Mouse (Mus musculus): Measurements from ENCODE around the gene Diaph2. TPM values are rescaled to one million over a fixed set of nuclear protein-coding genes. Genes with fewer than 3 reads are reported as not detected.
"Not testable (repeated sequence)": the region's sequence is repeated elsewhere in the genome, so short reads cannot be mapped to it uniquely, and the experiment has no call there.

The Diaph2 gene
- polyA plus RNA-seq, 1 experiment from 2014 or later: 6.4 TPM

DNA sequence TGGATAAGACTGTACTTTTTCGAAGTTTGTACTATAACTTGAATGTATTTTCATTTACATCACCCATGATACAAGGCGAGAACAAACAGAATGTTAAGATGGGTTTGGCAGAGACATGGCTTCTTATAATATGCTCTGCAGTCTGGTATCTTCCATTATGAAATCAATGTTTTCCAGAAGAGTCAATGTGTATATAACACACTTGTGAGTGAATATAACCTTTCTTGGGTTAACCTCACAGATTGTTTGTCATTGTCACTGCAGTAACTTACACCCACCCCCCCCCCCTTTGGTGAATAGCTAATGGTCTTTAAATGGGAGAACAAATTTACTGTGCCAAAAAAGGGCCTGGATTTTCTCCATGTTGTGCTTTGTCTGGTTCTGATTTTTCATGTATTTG, 13.1 kb downstream of the Diaph2 start:
- H3K4me1 ChIP-seq (replicated peaks): no peaks in the 10 kb centered on the region
- H3K9ac ChIP-seq: no peak overlapping the region
- no peak for ATAC-seq (ENCODE audit: insufficient number of reproducible peaks, low FRiP score)
- WGBS: 72% methylated on average over 2 of the region's 2 CpGs
- no peak overlapping the region for H3K4me3 ChIP-seq
- no peak overlapping the region for H3K27ac ChIP-seq (ENCODE audit: poor library complexity, severe bottlenecking)
- no peaks in the 10 kb centered on the region for H3K36me3 ChIP-seq
- H3K27me3 ChIP-seq (replicated peaks): no peaks in the 10 kb centered on the region
- no peak overlapping the region for H3K4me2 ChIP-seq
- no peaks in the 10 kb centered on the region for H3K9me3 ChIP-seq (replicated peaks)

- no peaks in the 10 kb centered on the region for H3K9me3 ChIP-seq (replicated peaks)
- H3K4me1 ChIP-seq (replicated peaks): no peaks in the 10 kb centered on the region
- no peak overlapping the region for H3K27ac ChIP-seq (ENCODE audit: poor library complexity, severe bottlenecking)
- 76% methylated on average over 2 of the region's 2 CpGs for WGBS
- no peaks in the 10 kb centered on the region for H3K27me3 ChIP-seq (replicated peaks)
- no peak overlapping the region for H3K4me3 ChIP-seq
- no peaks in the 10 kb centered on the region for H3K36me3 ChIP-seq
- no peak overlapping the region for H3K9ac ChIP-seq
- ATAC-seq (ENCODE audit: insufficient number of reproducible peaks, low FRiP score): no peak
- H3K4me2 ChIP-seq: no peak overlapping the region
Measured at GRCm38 (mm10) chrX:129765378-129765777, 15.8 kb downstream of the Diaph2 start.

DNA sequence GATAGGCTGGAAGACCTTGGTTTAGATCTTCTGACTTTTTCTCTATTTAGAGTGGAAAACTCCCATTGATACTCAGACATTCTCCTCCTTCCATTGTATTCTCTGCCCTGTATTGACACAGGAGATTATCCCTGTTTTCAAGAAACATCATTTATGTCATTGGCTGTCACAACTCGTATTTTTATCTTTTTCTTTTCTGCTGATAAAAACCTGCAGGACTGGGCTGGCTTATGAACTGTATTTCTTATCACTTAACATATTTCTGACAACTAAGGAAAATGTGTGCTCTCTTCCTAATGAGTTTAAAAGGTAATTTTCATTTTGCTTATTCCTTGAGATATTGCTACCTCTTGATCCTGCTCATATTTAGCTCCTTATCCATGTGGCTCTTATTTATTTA, 17.3 kb downstream of the Diaph2 start:
- Histone ChIP-seq H3K4me3 (no peak overlapping the region), H3K36me3 (no peaks in the 10 kb centered on the region), H3K9ac (no peak overlapping the region), H3K27ac (ENCODE audit: poor library complexity, severe bottlenecking) (no peak overlapping the region), H3K9me3 (replicated peaks) (no peaks in the 10 kb centered on the region), H3K27me3 (replicated peaks) (no peaks in the 10 kb centered on the region), H3K4me2 (no peak overlapping the region), H3K4me1 (replicated peaks) (no peaks in the 10 kb centered on the region)
- ATAC-seq (ENCODE audit: insufficient number of reproducible peaks, low FRiP score): no peak
- 28% methylated on average over 1 of the region's 1 CpGs for WGBS

DNA sequence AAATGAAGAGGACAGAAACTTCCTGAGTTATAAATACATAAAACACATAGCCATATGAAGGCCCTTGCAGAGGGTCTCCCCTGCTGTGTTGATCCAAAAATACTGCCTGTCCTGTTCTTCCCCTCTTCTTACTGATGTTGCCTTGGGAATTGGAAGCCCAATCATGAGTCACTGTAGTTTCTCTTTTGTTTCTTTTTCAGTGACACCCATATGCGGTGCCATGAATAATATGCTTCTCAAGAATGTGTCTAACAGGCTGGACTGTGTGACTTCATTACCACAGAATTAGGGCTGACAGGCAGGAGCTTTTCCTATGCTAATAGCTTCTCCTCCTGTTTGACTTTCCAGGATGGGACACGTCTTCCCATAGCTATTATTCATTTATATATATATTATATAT, 21.1 kb downstream of the Diaph2 start:
- H3K4me1 ChIP-seq (replicated peaks): no peaks in the 10 kb centered on the region
- no peaks in the 10 kb centered on the region for H3K36me3 ChIP-seq
- H3K9ac ChIP-seq: no peak overlapping the region
- ATAC-seq (ENCODE audit: insufficient number of reproducible peaks, low FRiP score): no peak
- H3K27ac ChIP-seq (ENCODE audit: poor library complexity, severe bottlenecking): no peak overlapping the region
- H3K27me3 ChIP-seq (replicated peaks): no peaks in the 10 kb centered on the region
- no peaks in the 10 kb centered on the region for H3K9me3 ChIP-seq (replicated peaks)
- no peak overlapping the region for H3K4me3 ChIP-seq
- 55% methylated on average over 2 of the region's 2 CpGs for WGBS
- no peak overlapping the region for H3K4me2 ChIP-seq

DNA sequence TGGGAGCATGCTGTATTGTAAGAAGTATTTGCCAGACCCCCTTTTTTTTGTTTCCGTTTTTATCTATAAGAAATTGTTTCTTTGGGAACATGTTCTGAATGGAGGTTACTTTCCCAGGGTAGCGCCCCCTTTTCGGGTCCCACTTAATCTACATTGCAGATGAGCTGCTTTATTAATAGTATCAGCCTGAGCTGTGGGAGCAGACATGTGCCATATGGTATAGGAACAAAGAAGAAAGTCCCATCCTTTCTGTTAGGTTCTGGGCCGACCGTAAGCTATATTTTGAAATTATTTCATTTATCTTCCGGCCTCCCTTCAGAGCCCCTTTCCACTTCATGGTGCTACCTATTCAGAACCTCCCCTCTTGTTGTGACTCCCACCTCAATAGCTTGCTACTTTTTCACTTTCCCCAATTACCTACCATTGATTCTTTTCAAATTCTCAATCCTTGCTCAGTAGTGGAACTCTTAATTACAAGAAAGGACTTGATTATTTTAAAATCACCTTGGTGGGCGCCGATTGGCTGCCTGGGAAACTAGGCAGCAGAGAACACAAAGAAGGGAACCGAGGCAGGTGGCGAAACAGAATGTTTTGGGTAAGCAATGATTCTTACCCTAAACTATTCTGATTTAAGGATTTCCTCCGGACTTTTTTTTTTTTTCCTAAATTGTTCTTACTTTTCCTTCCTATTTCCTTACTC, 24.2 kb downstream of the Diaph2 start:
- WGBS: 79% methylated on average over 11 of the region's 11 CpGs
- H3K36me3 ChIP-seq: no peaks in the 10 kb centered on the region
- H3K4me3 ChIP-seq: no peak overlapping the region
- no peaks in the 10 kb centered on the region for H3K4me1 ChIP-seq (replicated peaks)
- no peaks in the 10 kb centered on the region for H3K9me3 ChIP-seq (replicated peaks)
- ATAC-seq (ENCODE audit: insufficient number of reproducible peaks, low FRiP score): no peak
- H3K27ac ChIP-seq (ENCODE audit: poor library complexity, severe bottlenecking): no peak overlapping the region
- no peak overlapping the region for H3K9ac ChIP-seq
- H3K4me2 ChIP-seq: no peak overlapping the region
- no peaks in the 10 kb centered on the region for H3K27me3 ChIP-seq (replicated peaks)

GRCm38 (mm10) chrX:129774478-129774877, 24.9 kb downstream of the Diaph2 start:
- WGBS: 56% methylated on average over 3 of the region's 3 CpGs

DNA sequence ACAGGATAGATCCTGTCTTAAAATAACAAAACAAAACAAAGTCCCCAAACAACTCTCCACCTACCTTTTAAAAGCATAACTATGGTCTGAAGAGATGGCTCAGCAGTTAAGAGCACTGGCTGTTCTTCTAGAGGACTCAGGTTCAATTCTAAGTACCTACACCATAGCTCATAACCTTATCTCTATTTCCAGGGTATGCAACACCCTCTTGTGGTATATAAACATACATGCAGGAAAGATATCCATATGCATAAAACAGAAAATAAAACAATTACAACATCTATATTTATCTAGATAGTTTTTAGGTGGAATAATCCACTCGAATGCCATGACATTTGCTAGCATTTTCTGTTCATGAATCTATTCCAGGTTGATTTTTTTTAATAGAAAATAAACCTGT, 27.2 kb downstream of the Diaph2 start:
- H3K9ac ChIP-seq: no peak overlapping the region
- no peak overlapping the region for H3K4me2 ChIP-seq

More at GRCm38 (mm10) chrX:129774478-129774877, 24.9 kb downstream of the Diaph2 start:
- H3K27me3 ChIP-seq (replicated peaks): no peaks in the 10 kb centered on the region
- H3K9ac ChIP-seq: no peak overlapping the region
- H3K4me3 ChIP-seq: no peak overlapping the region
- no peaks in the 10 kb centered on the region for H3K36me3 ChIP-seq
- no peaks in the 10 kb centered on the region for H3K4me1 ChIP-seq (replicated peaks)
- H3K4me2 ChIP-seq: no peak overlapping the region
- H3K27ac ChIP-seq (ENCODE audit: poor library complexity, severe bottlenecking): no peak overlapping the region
- ATAC-seq (ENCODE audit: insufficient number of reproducible peaks, low FRiP score): no peak
- no peaks in the 10 kb centered on the region for H3K9me3 ChIP-seq (replicated peaks)

DNA sequence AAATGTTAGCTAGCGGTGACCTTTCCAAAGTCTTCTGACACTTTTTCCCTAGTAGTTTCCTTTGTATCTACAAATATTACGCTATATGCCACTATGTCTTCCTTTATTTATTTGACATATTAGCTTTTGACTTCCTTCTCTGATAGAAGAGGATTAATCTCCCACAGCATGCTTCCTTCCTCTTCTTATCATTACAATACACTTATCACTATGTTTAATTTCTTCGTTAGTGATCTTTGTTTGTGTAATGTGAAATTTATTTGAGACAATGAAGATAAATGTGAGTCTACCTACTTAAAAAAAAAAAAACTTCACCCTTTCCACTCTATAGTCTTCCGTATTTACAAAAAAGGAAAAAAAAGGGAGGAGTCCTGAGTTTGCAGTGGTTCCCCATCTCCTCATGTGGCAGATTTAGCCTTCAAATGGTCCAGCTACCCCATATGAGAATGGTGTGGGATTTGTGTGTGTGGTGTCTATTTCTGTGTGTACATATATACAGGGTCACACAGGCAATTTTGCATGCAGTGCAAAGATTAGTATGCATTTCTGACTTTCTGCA, 27.9 kb downstream of the Diaph2 start:
- Histone ChIP-seq H3K36me3 (no peaks in the 10 kb centered on the region), H3K27me3 (replicated peaks) (no peaks in the 10 kb centered on the region), H3K27ac (ENCODE audit: poor library complexity, severe bottlenecking) (no peak overlapping the region), H3K9me3 (replicated peaks) (no peaks in the 10 kb centered on the region), H3K4me3 (no peak overlapping the region), H3K4me2 (no peak overlapping the region), H3K9ac (no peak overlapping the region), H3K4me1 (replicated peaks) (no peaks in the 10 kb centered on the region)
- no peak for ATAC-seq (ENCODE audit: insufficient number of reproducible peaks, low FRiP score)
- WGBS: 74% methylated on average over 4 of the region's 4 CpGs

More for the DNA sequence above, 27.2 kb downstream of the Diaph2 start:
- Histone ChIP-seq H3K27ac (ENCODE audit: poor library complexity, severe bottlenecking) (no peak overlapping the region), H3K9me3 (replicated peaks) (no peaks in the 10 kb centered on the region), H3K4me3 (no peak overlapping the region), H3K27me3 (replicated peaks) (no peaks in the 10 kb centered on the region), H3K36me3 (no peaks in the 10 kb centered on the region), H3K4me1 (replicated peaks) (no peaks in the 10 kb centered on the region)
- ATAC-seq (ENCODE audit: insufficient number of reproducible peaks, low FRiP score): no peak
- WGBS: 69% methylated on average over 1 of the region's 1 CpGs

DNA sequence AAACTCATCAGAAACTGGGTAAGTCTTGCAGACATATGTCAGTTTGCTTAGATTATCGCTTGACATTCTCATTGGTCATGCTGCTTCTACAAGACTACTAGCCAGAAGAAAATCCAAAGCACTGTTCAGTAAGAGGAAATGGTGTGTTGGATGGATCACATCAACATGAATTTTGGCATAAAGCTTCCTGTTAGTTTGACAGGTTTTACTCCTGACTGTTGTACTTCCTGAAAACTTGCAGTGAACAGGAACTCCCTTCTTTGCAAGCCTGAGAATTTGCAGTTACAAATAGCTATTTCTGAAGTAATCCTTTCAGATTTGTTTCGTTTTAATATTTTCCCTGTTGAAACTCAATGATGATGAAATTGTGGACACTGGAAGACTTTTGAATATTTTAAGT, 32.3 kb downstream of the Diaph2 start:
- no peak overlapping the region for H3K27ac ChIP-seq (ENCODE audit: poor library complexity, severe bottlenecking)
- H3K4me1 ChIP-seq (replicated peaks): no peaks in the 10 kb centered on the region
- WGBS: 71% methylated on average over 2 of the region's 2 CpGs
- H3K9me3 ChIP-seq (replicated peaks): no peaks in the 10 kb centered on the region
- no peaks in the 10 kb centered on the region for H3K36me3 ChIP-seq
- no peak overlapping the region for H3K4me2 ChIP-seq
- no peak overlapping the region for H3K9ac ChIP-seq
- no peak overlapping the region for H3K4me3 ChIP-seq
- H3K27me3 ChIP-seq (replicated peaks): no peaks in the 10 kb centered on the region
- no peak for ATAC-seq (ENCODE audit: insufficient number of reproducible peaks, low FRiP score)

DNA sequence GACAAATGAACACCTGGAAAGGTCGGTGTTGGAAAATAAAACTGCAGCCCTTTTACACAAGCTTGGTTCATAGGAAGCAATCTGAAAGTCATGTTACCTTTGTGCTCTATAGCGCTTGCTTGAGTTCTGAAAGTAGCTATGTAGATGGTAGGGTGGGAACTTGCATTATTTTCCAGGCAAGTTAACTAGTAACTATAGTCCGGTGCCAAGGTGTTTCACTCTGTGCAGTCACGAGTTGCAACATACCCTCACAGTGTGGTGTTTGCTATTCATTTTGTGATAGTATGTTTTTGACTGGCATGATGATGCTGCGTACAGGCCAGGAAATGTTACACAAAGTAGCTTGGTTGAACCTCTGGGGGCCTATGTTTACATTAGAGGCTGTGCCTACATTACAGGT, 34.5 kb downstream of the Diaph2 start:
- Histone ChIP-seq H3K27me3 (replicated peaks) (no peaks in the 10 kb centered on the region), H3K4me2 (no peak overlapping the region), H3K9me3 (replicated peaks) (no peaks in the 10 kb centered on the region), H3K4me1 (replicated peaks) (no peaks in the 10 kb centered on the region), H3K36me3 (no peaks in the 10 kb centered on the region), H3K4me3 (no peak overlapping the region), H3K27ac (ENCODE audit: poor library complexity, severe bottlenecking) (no peak overlapping the region), H3K9ac (no peak overlapping the region)
- WGBS: 83% methylated on average over 5 of the region's 5 CpGs
- no peak for ATAC-seq (ENCODE audit: insufficient number of reproducible peaks, low FRiP score)

GRCm38 (mm10) chrX:129799920-129800319, 50.4 kb downstream of the Diaph2 start:
- not testable (repeated sequence) for H3K9me3 ChIP-seq (replicated peaks); H3K9ac ChIP-seq; H3K36me3 ChIP-seq; H3K4me2 ChIP-seq; H3K4me1 ChIP-seq (replicated peaks); ATAC-seq (ENCODE audit: insufficient number of reproducible peaks, low FRiP score); H3K27me3 ChIP-seq (replicated peaks); H3K4me3 ChIP-seq; H3K27ac ChIP-seq (ENCODE audit: poor library complexity, severe bottlenecking)
- WGBS: 58% methylated on average over 2 of the region's 2 CpGs

DNA sequence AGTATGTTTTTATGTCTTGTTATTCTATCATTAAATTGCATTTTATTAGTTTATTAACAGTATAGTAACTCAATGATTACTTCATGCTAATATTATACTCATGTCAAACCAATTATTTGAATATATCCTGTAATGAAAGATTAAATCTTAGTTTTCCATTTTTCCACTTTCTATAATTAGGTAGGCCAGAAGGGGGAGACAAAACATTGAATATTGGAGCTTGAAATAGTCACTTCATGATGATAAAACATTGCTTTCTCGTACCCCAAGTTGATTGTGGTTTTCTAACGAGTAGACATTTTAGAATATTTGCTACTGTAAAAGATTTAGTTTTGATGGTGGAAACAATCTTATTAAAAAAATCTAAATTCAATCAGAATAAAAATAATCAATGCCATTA, 82.4 kb downstream of the Diaph2 start:
- H3K4me2 ChIP-seq: no peak overlapping the region
- no peaks in the 10 kb centered on the region for H3K36me3 ChIP-seq
- no peaks in the 10 kb centered on the region for H3K9me3 ChIP-seq (replicated peaks)
- H3K4me1 ChIP-seq (replicated peaks): no peaks in the 10 kb centered on the region
- H3K27me3 ChIP-seq (replicated peaks): no peaks in the 10 kb centered on the region
- no peak overlapping the region for H3K9ac ChIP-seq
- H3K4me3 ChIP-seq: no peak overlapping the region
- 42% methylated on average over 2 of the region's 2 CpGs for WGBS
- no peak overlapping the region for H3K27ac ChIP-seq (ENCODE audit: poor library complexity, severe bottlenecking)
- no peak for ATAC-seq (ENCODE audit: insufficient number of reproducible peaks, low FRiP score)

Data from heart, embryonic 12.5 days (tissue).